Mouse (Mus musculus) megakaryocyte, embryonic 14.5 days (primary cell): ENCODE measurements around the gene Dclk1.

Experiments used
- FLI1 ChIP-seq: IDR thresholded peaks from 2 replicates; pipeline ENCODE4 v1.6.1; 2012; ENCODE audit warnings: low read length, inconsistent platforms, mixed read lengths
- GATA1 ChIP-seq: IDR thresholded peaks from 3 replicates; pipeline ENCODE4 v1.6.1; 2012; ENCODE audit warnings: mixed read lengths, low read length, inconsistent platforms, borderline replicate concordance

DNA sequence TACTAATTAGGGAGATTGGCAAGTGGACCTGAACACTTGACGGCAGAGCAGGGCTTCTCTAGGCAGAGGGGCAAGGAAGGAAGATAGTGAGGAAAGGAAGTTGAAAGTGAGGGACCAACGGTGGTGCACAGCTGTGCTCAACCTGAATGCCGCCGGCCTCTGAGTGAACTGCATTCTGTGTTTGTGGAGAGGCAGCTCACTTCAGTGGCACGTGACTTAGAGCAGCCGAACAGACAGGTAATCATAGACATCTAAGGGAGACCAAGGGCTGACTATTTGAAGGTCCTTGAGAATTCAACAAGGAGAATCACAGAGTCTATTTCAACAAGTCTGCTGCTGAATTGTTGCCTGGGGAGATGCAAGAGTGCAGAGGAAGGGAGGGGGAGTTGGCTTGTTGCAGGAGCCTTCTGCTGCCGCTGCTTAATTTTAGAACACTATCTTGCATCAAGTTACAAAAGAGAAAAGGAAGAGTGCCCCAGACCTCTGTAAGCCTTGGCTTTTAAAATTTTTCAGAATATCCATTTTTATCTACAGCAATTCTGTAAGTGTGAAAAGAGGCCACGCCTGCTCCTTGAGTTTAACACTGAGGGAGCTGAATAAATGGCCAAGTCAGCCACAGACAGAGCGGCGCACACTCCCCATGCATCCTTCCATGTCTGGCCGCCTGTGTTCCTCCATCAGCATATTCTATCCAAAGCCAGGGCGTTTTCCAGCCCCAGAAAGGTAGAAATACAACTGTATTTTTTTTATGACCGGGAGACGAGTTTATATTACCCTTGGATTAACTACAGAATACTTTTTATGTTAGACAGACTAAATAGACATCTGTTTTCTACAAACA is 289.3 kb downstream of the Dclk1 start:
- TF ChIP-seq GATA1 (no peak), FLI1 (no peak)
